Mouse (Mus musculus) macrophage (primary cell): ENCODE measurements around the gene Foxd2. TPM values are rescaled to one million over a fixed set of nuclear protein-coding genes. Genes with fewer than 3 reads are reported as not detected.

Source experiments
- H3K27ac ChIP-seq: fragments of 350-480 bp; formaldehyde crosslinking; 2 replicates; pipeline ENCODE4 v1.9.0; 2021
- H3K36me3 ChIP-seq: fragments of 350-480 bp; formaldehyde crosslinking; 2 replicates; pipeline ENCODE4 v1.9.0; 2021; ENCODE audit errors: inconsistent target
- H3K4me3 ChIP-seq: fragments of 350-480 bp; formaldehyde crosslinking; 2 replicates; pipeline ENCODE4 v1.9.0; 2021; ENCODE audit errors: inconsistent target
- H3K79me2 ChIP-seq: fragments of 350-480 bp; formaldehyde crosslinking; 2 replicates; pipeline ENCODE4 v1.9.0; 2021; ENCODE audit errors: inconsistent target
- WGBS: methylation state at CpG from one replicate; pipeline ENCODE4 v1.1.7; 2026; ENCODE audit warnings: inconsistent platforms; ENCODE audit not compliant: missing documents; 5-methylcytosine and 5-hydroxymethylcytosine counted together
- polyA plus RNA-seq: library from polyadenylated mRNA; stranded (reverse); fragments of 250-400 nt; gene quantifications from 3 replicates; pipeline ENCODE4 v1.2.4, GENCODE M21; 2018; ENCODE audit warnings: inconsistent platforms
- total RNA-seq, 78 experiments: library from RNA; depleted of rRNA; stranded (reverse); fragments of 250-400 nt; gene quantifications; 1 replicate in 9 of 78; 2 replicates in 24 of 78; 3 replicates in 43 of 78; 4 replicates in 2 of 78; pipeline ENCODE4 v1.2.4; 2018; ENCODE audit warnings: inconsistent platforms in 56 of 78

The Foxd2 gene
- under 1 TPM in 5 of 26 experiments, not detected in 21; 0.25 to 0.58 (median 0.33) TPM for total RNA-seq (2018; cell fraction: chromatin; rRNA removed)
- total RNA-seq (2018; cell fraction: cytosol; rRNA removed) = under 1 TPM; 0.10 to 0.97 (median 0.29) TPM
- under 1 TPM in 13 of 26 experiments, not detected in 13; 0.17 to 0.92 (median 0.31) TPM for total RNA-seq (2018; cell fraction: nucleus; rRNA removed)
- 0.37 to 0.45 TPM (median 0.38 TPM) in 3 replicates for polyA plus RNA-seq

- no peaks in the 10 kb centered on the region for H3K79me2 ChIP-seq
- H3K4me3 ChIP-seq = peak within 1 kb of the TSS; percentile 39
- H3K36me3 ChIP-seq = no peaks in the 10 kb centered on the region
- WGBS = under 1% methylated on average over 57 of the region's 64 CpGs
- peak within 1 kb of the TSS; percentile 80 for H3K27ac ChIP-seq
Observed at GRCm38 (mm10) chr4:114908829-114909601, at the start of gene Foxd2. Gene Foxd2, minus strand, starts transcription at chr4:114908873.

- Histone ChIP-seq H3K4me3 (no peak overlapping the region), H3K36me3 (peaks cover 25% of the 10 kb centered on the region), H3K27ac (no peak overlapping the region), H3K79me2 (no peaks in the 10 kb centered on the region)
- 84% methylated on average over 2 of the region's 2 CpGs for WGBS
Observed at GRCm38 (mm10) chr4:114958231-114958630, 49.6 kb upstream of the Foxd2 start.

GRCm38 (mm10) chr4:114957403-114957802 is 48.7 kb upstream of the Foxd2 start:
- Histone ChIP-seq H3K4me3 (no peak overlapping the region), H3K79me2 (no peaks in the 10 kb centered on the region), H3K36me3 (0 out of 2 replicates have a peak, but pooled peaks cover 17% of the 10 kb centered on the region), H3K27ac (no peak overlapping the region)

GRCm38 (mm10) chr4:114953172-114953571 is 44.5 kb upstream of the Foxd2 start:
- no peak overlapping the region for H3K4me3 ChIP-seq
- no peaks in the 10 kb centered on the region for H3K79me2 ChIP-seq
- 100% methylated on average over 3 of the region's 3 CpGs for WGBS
- H3K27ac ChIP-seq = no peak overlapping the region
- H3K36me3 ChIP-seq = no peaks in the 10 kb centered on the region

- Histone ChIP-seq H3K4me3 (no peak overlapping the region), H3K79me2 (no peaks in the 10 kb centered on the region), H3K27ac (no peak overlapping the region), H3K36me3 (no peaks in the 10 kb centered on the region)
- WGBS = 74% methylated on average over 7 of the region's 7 CpGs
Observed at GRCm38 (mm10) chr4:114947852-114948481, 39.3 kb upstream of the Foxd2 start.

- no peak overlapping the region for H3K4me3 ChIP-seq
- H3K27ac ChIP-seq = no peak overlapping the region
- H3K36me3 ChIP-seq = no peaks in the 10 kb centered on the region
- WGBS = 35% methylated on average over 6 of the region's 6 CpGs
- H3K79me2 ChIP-seq = no peaks in the 10 kb centered on the region
Observed at GRCm38 (mm10) chr4:114947395-114947794, 38.7 kb upstream of the Foxd2 start.

GRCm38 (mm10) chr4:114946416-114946815 is 37.7 kb upstream of the Foxd2 start:
- WGBS = 83% methylated on average over 4 of the region's 4 CpGs
- Histone ChIP-seq H3K79me2 (no peaks in the 10 kb centered on the region), H3K27ac (no peak overlapping the region), H3K36me3 (no peaks in the 10 kb centered on the region), H3K4me3 (no peak overlapping the region)

GRCm38 (mm10) chr4:114945021-114945420 is 36.3 kb upstream of the Foxd2 start:
- no peaks in the 10 kb centered on the region for H3K79me2 ChIP-seq
- no peak overlapping the region for H3K27ac ChIP-seq
- H3K4me3 ChIP-seq = no peak overlapping the region
- 95% methylated on average over 4 of the region's 5 CpGs for WGBS
- no peaks in the 10 kb centered on the region for H3K36me3 ChIP-seq

GRCm38 (mm10) chr4:114942583-114942982 is 33.9 kb upstream of the Foxd2 start:
- Histone ChIP-seq H3K79me2 (no peaks in the 10 kb centered on the region), H3K27ac (no peak overlapping the region), H3K36me3 (no peaks in the 10 kb centered on the region), H3K4me3 (no peak overlapping the region)
- 98% methylated on average over 8 of the region's 8 CpGs for WGBS

- H3K79me2 ChIP-seq = no peaks in the 10 kb centered on the region
- WGBS = 77% methylated on average over 4 of the region's 4 CpGs
- no peak overlapping the region for H3K4me3 ChIP-seq
- H3K27ac ChIP-seq = no peak overlapping the region
- H3K36me3 ChIP-seq = no peaks in the 10 kb centered on the region
Observed at GRCm38 (mm10) chr4:114942112-114942511, 33.4 kb upstream of the Foxd2 start.

GRCm38 (mm10) chr4:114941311-114941710 is 32.6 kb upstream of the Foxd2 start:
- WGBS = 98% methylated on average over 4 of the region's 4 CpGs
- H3K27ac ChIP-seq = no peak overlapping the region
- H3K79me2 ChIP-seq = no peaks in the 10 kb centered on the region
- no peak overlapping the region for H3K4me3 ChIP-seq
- H3K36me3 ChIP-seq = no peaks in the 10 kb centered on the region

GRCm38 (mm10) chr4:114938248-114938647 is 29.6 kb upstream of the Foxd2 start:
- no peak overlapping the region for H3K4me3 ChIP-seq
- WGBS = 94% methylated on average over 3 of the region's 3 CpGs
- H3K36me3 ChIP-seq = no peaks in the 10 kb centered on the region
- H3K79me2 ChIP-seq = no peaks in the 10 kb centered on the region
- no peak overlapping the region for H3K27ac ChIP-seq

GRCm38 (mm10) chr4:114937459-114938047 is 28.9 kb upstream of the Foxd2 start:
- H3K4me3 ChIP-seq = no peak overlapping the region
- no peaks in the 10 kb centered on the region for H3K79me2 ChIP-seq
- no peaks in the 10 kb centered on the region for H3K36me3 ChIP-seq
- no peak overlapping the region for H3K27ac ChIP-seq
- 94% methylated on average over 4 of the region's 4 CpGs for WGBS

- H3K79me2 ChIP-seq = no peaks in the 10 kb centered on the region
- 0 out of 2 replicates have a peak overlapping the region, but pooled peaks have one; percentile 24 for H3K27ac ChIP-seq
- no peaks in the 10 kb centered on the region for H3K36me3 ChIP-seq
- H3K4me3 ChIP-seq = no peak overlapping the region
- 44% methylated on average over 6 of the region's 6 CpGs for WGBS
Observed at GRCm38 (mm10) chr4:114934188-114934587, 25.5 kb upstream of the Foxd2 start.

- Histone ChIP-seq H3K79me2 (no peaks in the 10 kb centered on the region), H3K36me3 (no peaks in the 10 kb centered on the region), H3K4me3 (no peak overlapping the region), H3K27ac (no peak overlapping the region)
- 98% methylated on average over 4 of the region's 4 CpGs for WGBS
Observed at GRCm38 (mm10) chr4:114932747-114933146, 24.1 kb upstream of the Foxd2 start.
